Mouse (Mus musculus): Measurements from ENCODE around the gene Lgals3bp.

- no peak for TF ChIP-seq CTCF (IDR thresholded peaks at IDR 0.05; ENCODE audit: low read depth, low read length)
- TF ChIP-seq EP300 (IDR thresholded peaks at IDR 0.05; ENCODE audit: insufficient read depth, low read depth, low read length) = no peak
- TF ChIP-seq POLR2A (IDR thresholded peaks at IDR 0.05; ENCODE audit: insufficient read depth, low read length) = no peak
Measured at GRCm38 (mm10) chr11:118375881-118376280, 26.0 kb downstream of the Lgals3bp start.

Data from ES-Bruce4 (cell line).